Mouse (Mus musculus) G1E (cell line): ENCODE results near the gene Gm20825. TPM values are rescaled to one million over a fixed set of nuclear protein-coding genes. Genes with fewer than 3 reads are reported as not detected.
"Not testable (repeated sequence)": the region's sequence is repeated elsewhere in the genome, so short reads cannot be mapped to it uniquely, and the experiment has no call there.

Experiments used
- ATAC-seq: 2 replicates; pipeline ENCODE4 v1.8.0; 2016; ENCODE audit warnings: mild to moderate bottlenecking; ENCODE audit not compliant: insufficient number of reproducible peaks, poor library complexity, low FRiP score, severe bottlenecking; ENCODE audit errors: extremely low read depth
- DNase-seq: peaks from one replicate; pipeline ENCODE4 v3.0.0; 2012; ENCODE audit warnings: low spot score
- H3K27me3 ChIP-seq: 2 replicates; pipeline ENCODE4 v1.6.1; 2012; ENCODE audit warnings: mild to moderate bottlenecking, low read length, inconsistent platforms; ENCODE audit not compliant: insufficient read depth
- H3K36me3 ChIP-seq: replicated peaks from 2 replicates; pipeline ENCODE3; 2012; ENCODE audit warnings: mild to moderate bottlenecking, inconsistent platforms
- H3K4me1 ChIP-seq: 2 replicates; pipeline ENCODE4 v1.6.1; 2012; ENCODE audit warnings: low read depth, low read length, inconsistent platforms, mixed read lengths; ENCODE audit not compliant: insufficient read depth
- H3K4me3 ChIP-seq: 2 replicates; pipeline ENCODE4 v1.5.1; 2012; ENCODE audit warnings: low read depth, mild to moderate bottlenecking, inconsistent platforms, low read length, moderate library complexity, mixed read lengths
- H3K9me3 ChIP-seq: replicated peaks from 2 replicates; pipeline ENCODE4 v1.6.1; 2012; ENCODE audit warnings: inconsistent platforms
- polyA plus RNA-seq: library from polyadenylated mRNA; stranded (reverse); fragments of >175 nt; gene quantifications from 2 replicates; pipeline ENCODE4 v1.2.3, GENCODE M21; 2012
- total RNA-seq, 2 experiments: library from RNA; stranded (forward) in 1 of 2; stranded (reverse) in 1 of 2; fragments of 200-1000 nt in 1 of 2; fragments of >200 nt in 1 of 2; fragmentation: Nextera tagmentation in 1 of 2; gene quantifications; 2 replicates each; pipeline ENCODE4 v1.2.3; 2014 to 2017

Gm20825 gene
- total RNA-seq (2014; fragmentation: Nextera tagmentation) (not detected in 2 replicates), total RNA-seq (2017) (not detected in 2 replicates), polyA plus RNA-seq (not detected in 2 replicates)

- not testable (repeated sequence) for H3K36me3 ChIP-seq, H3K27me3 ChIP-seq, H3K4me1 ChIP-seq, H3K4me3 ChIP-seq, H3K9me3 ChIP-seq, ATAC-seq, DNase-seq
Measured at GRCm38 (mm10) chrY:8071407-8071806, at the start of gene Gm20825. Gm20825 (minus strand) TSS chrY:8071507.

Other genes starting within 250 kb of the Gm20825 start
- not detected in 2 replicates for gene Gm29049, start 74.3 kb downstream of the Gm20825 start, total RNA-seq (2014; fragmentation: Nextera tagmentation)
- not detected in 2 replicates for gene Gm29049, start 74.3 kb downstream of the Gm20825 start, total RNA-seq (2017)
- not detected in 2 replicates for gene Gm29049, start 74.3 kb downstream of the Gm20825 start, polyA plus RNA-seq
- gene Gm20824, start 186.4 kb upstream of the Gm20825 start, total RNA-seq (2014; fragmentation: Nextera tagmentation) = not detected in 2 replicates
- not detected in 2 replicates for gene Gm20824, start 186.4 kb upstream of the Gm20825 start, total RNA-seq (2017)
- not detected in 2 replicates for gene Gm20824, start 186.4 kb upstream of the Gm20825 start, polyA plus RNA-seq